In genomic region chr8:10717297-10717696, GRCm38 (mm10) we compare ENCODE assay signal across 22 mouse cellular contexts.
"Had no signal": no experiment of that assay in that cellular context is flagged by ENCODE, and none has a peak within 500 bp of the region (broad histone marks: within the 10 kb centered on the region; RNA-seq: fewer than 3 reads in every experiment).

No protein-coding gene starts in this region.

- H3K9ac ChIP-seq: intestine, embryonic 15.5 days; limb, embryonic 13.5 days; liver, embryonic 12.5 days; liver, embryonic 15.5 days; lung, embryonic 15.5 days; midbrain, embryonic 15.5 days; neural tube, embryonic 12.5 days; neural tube, embryonic 15.5 days had no signal

- H3K27me3 ChIP-seq: intestine, embryonic 15.5 days; liver, embryonic 15.5 days; lung, embryonic 15.5 days; midbrain, embryonic 15.5 days; neural tube, embryonic 12.5 days; neural tube, embryonic 15.5 days had no signal

- H3K4me3 ChIP-seq: intestine, embryonic 15.5 days; limb, embryonic 10.5 days; limb, embryonic 13.5 days; liver, embryonic 12.5 days; liver, embryonic 15.5 days; lung, embryonic 15.5 days; megakaryocyte, embryonic 14.5 days; midbrain, embryonic 15.5 days; neural tube, embryonic 12.5 days; neural tube, embryonic 15.5 days had no signal

- H3K27ac ChIP-seq: intestine, embryonic 15.5 days; limb, embryonic 10.5 days; limb, embryonic 13.5 days; liver, embryonic 12.5 days; liver, embryonic 15.5 days; lung, embryonic 15.5 days; midbrain, embryonic 15.5 days; neural tube, embryonic 12.5 days; neural tube, embryonic 15.5 days; stomach, postnatal 0 days had no signal

- H3K36me3 ChIP-seq: intestine, embryonic 15.5 days; limb, embryonic 10.5 days; limb, embryonic 13.5 days; liver, embryonic 12.5 days; liver, embryonic 15.5 days; lung, embryonic 15.5 days; midbrain, embryonic 15.5 days; neural tube, embryonic 12.5 days; neural tube, embryonic 15.5 days had no signal

- H3K4me2 ChIP-seq: intestine, embryonic 15.5 days; limb, embryonic 13.5 days; liver, embryonic 12.5 days; liver, embryonic 15.5 days; lung, embryonic 15.5 days; midbrain, embryonic 15.5 days; neural tube, embryonic 12.5 days; neural tube, embryonic 15.5 days had no signal

- DNase-seq: kidney, adult 8-10 months; liver; lung, adult 18-20 months; lung, postnatal 10 days; lung, postnatal 36 days; right cerebral cortex, adult 18-20 months; right cerebral cortex, postnatal 14 days; right cerebral cortex, postnatal 4 days; thymus, adult 2 months; thymus, postnatal 14 days; thymus, postnatal 4 days had no signal

- H3K9me3 ChIP-seq: intestine, embryonic 15.5 days; limb, embryonic 10.5 days; limb, embryonic 13.5 days; liver, embryonic 12.5 days; liver, embryonic 15.5 days; lung, embryonic 15.5 days; midbrain, embryonic 15.5 days; neural tube, embryonic 12.5 days; neural tube, embryonic 15.5 days had no signal

- ATAC-seq: intestine, embryonic 15.5 days; liver, embryonic 12.5 days; midbrain, embryonic 15.5 days had no signal

- H3K4me1 ChIP-seq: intestine, embryonic 15.5 days; liver, embryonic 15.5 days had no signal
